Mouse (Mus musculus): ENCODE results near the gene Psrc1.

Gene Psrc1

GRCm38 (mm10) chr3:108386186-108386585, 2.5 kb downstream of the Psrc1 start:
- DNase-seq (ENCODE audit: low spot score in 2 of 2), result no peak

- DNase-seq (ENCODE audit: low spot score in 2 of 2), result peak; percentile 93 to 96
These were observed 5.5 kb downstream of the Psrc1 start for GRCm38 (mm10) chr3:108389111-108389545.

- no peak for DNase-seq (ENCODE audit: low spot score in 2 of 2)
These were observed 8.7 kb downstream of the Psrc1 start for GRCm38 (mm10) chr3:108392299-108392698.

GRCm38 (mm10) chr3:108392793-108393192, 9.2 kb downstream of the Psrc1 start:
- no peak for DNase-seq (ENCODE audit: low spot score in 2 of 2)

- no peak for DNase-seq (ENCODE audit: low spot score in 2 of 2)
These were observed 14.6 kb downstream of the Psrc1 start for GRCm38 (mm10) chr3:108398281-108398680.

GRCm38 (mm10) chr3:108400442-108400841, 16.8 kb downstream of the Psrc1 start:
- no peak for DNase-seq (ENCODE audit: low spot score in 2 of 2)

- DNase-seq (ENCODE audit: low spot score in 2 of 2), result peak; percentile 83 to 94
These were observed 18.3 kb downstream of the Psrc1 start for GRCm38 (mm10) chr3:108401692-108402527.

GRCm38 (mm10) chr3:108402528-108402920, 18.9 kb downstream of the Psrc1 start:
- DNase-seq (ENCODE audit: low spot score in 2 of 2), result no peak

GRCm38 (mm10) chr3:108405536-108406305, 22.1 kb downstream of the Psrc1 start:
- no peak for DNase-seq (ENCODE audit: low spot score in 2 of 2)

GRCm38 (mm10) chr3:108406306-108406885, 22.8 kb downstream of the Psrc1 start:
- no peak for DNase-seq (ENCODE audit: low spot score in 2 of 2)

GRCm38 (mm10) chr3:108408517-108409008, 24.9 kb downstream of the Psrc1 start:
- DNase-seq (ENCODE audit: low spot score in 2 of 2), result no peak

- DNase-seq (ENCODE audit: low spot score in 2 of 2), result no peak
These were observed 26.2 kb downstream of the Psrc1 start for GRCm38 (mm10) chr3:108409656-108410358.

GRCm38 (mm10) chr3:108410359-108410714, 26.7 kb downstream of the Psrc1 start:
- DNase-seq (ENCODE audit: low spot score in 2 of 2), result no peak

GRCm38 (mm10) chr3:108411026-108411753, 27.6 kb downstream of the Psrc1 start:
- no peak for DNase-seq (ENCODE audit: low spot score in 2 of 2)

- no peak for DNase-seq (ENCODE audit: low spot score in 2 of 2)
These were observed 28.1 kb downstream of the Psrc1 start for GRCm38 (mm10) chr3:108411754-108412121.

GRCm38 (mm10) chr3:108413634-108414360, 30.2 kb downstream of the Psrc1 start:
- no peak for DNase-seq (ENCODE audit: low spot score in 2 of 2)

GRCm38 (mm10) chr3:108414857-108415830, 31.5 kb downstream of the Psrc1 start, which contains the start of gene Celsr2:
Gene Celsr2 (minus strand): TSS chr3:108415552.
- DNase-seq (ENCODE audit: low spot score in 2 of 2), result no peak

- DNase-seq (ENCODE audit: low spot score in 2 of 2), result peak in 1 of 2 experiments; percentile 55
These were observed 32.2 kb downstream of the Psrc1 start for GRCm38 (mm10) chr3:108415831-108416223.

- DNase-seq (ENCODE audit: low spot score in 2 of 2), result no peak
These were observed 39.4 kb downstream of the Psrc1 start for GRCm38 (mm10) chr3:108423006-108423405.

Data from natural killer cell, adult 2 months (primary cell).